Mouse (Mus musculus): ENCODE measurements around the gene Morc1.

- TF ChIP-seq POLR2A (IDR thresholded peaks at IDR 0.05; ENCODE audit: insufficient read length, low read depth) (no peak), MYOG (IDR thresholded peaks at IDR 0.05; ENCODE audit: control insufficient read depth in 1 of 3, insufficient read depth in 1 of 3, insufficient read length in 2 of 3, low read depth in 2 of 3) (no peak), E2F4 (IDR thresholded peaks at IDR 0.05; ENCODE audit: insufficient read depth) (no peak), REST (IDR thresholded peaks at IDR 0.05; ENCODE audit: insufficient read depth, insufficient read length) (no peak), MYOD1 (IDR thresholded peaks at IDR 0.05; ENCODE audit: control insufficient read depth in 1 of 3, insufficient read length in 2 of 3, low read depth in 2 of 3) (no peak), USF1 (IDR thresholded peaks at IDR 0.05; ENCODE audit: low read depth) (no peak), TCF3 (IDR thresholded peaks at IDR 0.05; ENCODE audit: insufficient read length, low read depth) (no peak)
Measured at GRCm38 (mm10) chr16:48519569-48519968, 88.5 kb downstream of the Morc1 start.
